In the genomic region with DNA sequence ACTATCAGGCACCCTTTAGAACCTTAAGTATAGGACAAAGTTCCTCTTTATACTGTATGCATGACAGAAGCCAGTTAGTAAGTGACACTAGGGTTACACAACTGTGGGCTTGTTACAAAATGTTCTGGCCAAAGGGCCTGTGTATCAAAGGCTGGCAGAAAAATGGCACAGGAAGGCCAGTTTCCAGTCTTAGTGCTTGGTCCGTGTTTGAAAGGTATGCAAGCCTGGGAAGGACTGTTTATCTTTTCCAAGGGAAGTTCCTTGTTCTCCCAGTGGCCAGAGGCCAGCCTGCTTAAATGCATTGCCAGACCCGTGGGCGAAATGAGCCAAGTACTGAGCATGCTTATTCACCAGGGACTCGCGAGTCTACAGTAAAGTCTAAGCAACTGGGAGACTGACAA, we compare ENCODE assay signal across 10 mouse cellular contexts. TPM values are rescaled to one million over a fixed set of nuclear protein-coding genes. Genes with fewer than 3 reads are reported as not detected.
DNase-seq lines count a peak whose midpoint lies in the region; ATAC-seq lines count a peak whose summit lies in the region.
"Had no signal": no experiment of that assay in that cellular context is flagged by ENCODE, and none has a peak within 500 bp of the region (broad histone marks: within the 10 kb centered on the region; RNA-seq: fewer than 3 reads in every experiment).

No protein-coding gene starts in this region.

- no peaks in the 10 kb centered on the region for H3K27me3 ChIP-seq in liver, embryonic 13.5 days
- H3K27me3 ChIP-seq: embryonic facial prominence, embryonic 13.5 days had no signal

- H3K27ac ChIP-seq in liver, embryonic 13.5 days, result peak overlapping the region; percentile 67
- H3K27ac ChIP-seq: embryonic facial prominence, embryonic 13.5 days had no signal

- no peaks in the 10 kb centered on the region for H3K9me3 ChIP-seq in liver, embryonic 13.5 days (replicated peaks)
- H3K9me3 ChIP-seq: embryonic facial prominence, embryonic 13.5 days had no signal

- peaks cover 21% of the 10 kb centered on the region for H3K4me1 ChIP-seq in liver, embryonic 13.5 days (replicated peaks)
- H3K4me1 ChIP-seq: embryonic facial prominence, embryonic 13.5 days had no signal

- 66% methylated on average over 5 of the region's 5 CpGs for whole genome bisulfite sequencing in liver, embryonic 13.5 days (ENCODE audit: insufficient replicate concordance)

- no peak overlapping the region for H3K4me2 ChIP-seq in liver, embryonic 13.5 days
- H3K4me2 ChIP-seq: embryonic facial prominence, embryonic 13.5 days had no signal

- ATAC-seq in liver, embryonic 13.5 days (ENCODE audit: low read depth), result peak; percentile 39; the same call in 1 of the 2 replicates

- DNase-seq in cerebellum, adult 11-12 months, result peak; percentile 66
- DNase-seq in cerebellum, postnatal 4 days (ENCODE audit: low spot score in 2 of 2), result no peak
- peak; percentile 72 for DNase-seq in 416B (ENCODE audit: low read depth)
- peak; percentile 62 to 65 for DNase-seq in cerebellum, postnatal 36 days
- peak; percentile 72 for DNase-seq in heart, postnatal 4 days
- no peak for DNase-seq in liver, embryonic 13.5 days
- peak; percentile 37 for DNase-seq in right cerebral cortex, postnatal 4 days
- no peak for DNase-seq in embryo, embryonic 10 days (ENCODE audit: low spot score)

- no peak overlapping the region for H3K9ac ChIP-seq in liver, embryonic 13.5 days
- H3K9ac ChIP-seq: embryonic facial prominence, embryonic 13.5 days had no signal

- peaks cover 65% of the 10 kb centered on the region for H3K36me3 ChIP-seq in liver, embryonic 13.5 days

- no peak overlapping the region for H3K4me3 ChIP-seq in liver, embryonic 13.5 days (replicated peaks)
- H3K4me3 ChIP-seq: embryonic facial prominence, embryonic 13.5 days had no signal

RNA-seq across cellular contexts. Expression of a gene that starts 15.0 kb away (rescaled TPM):
- 10 to 100 TPM in 1 of 2 experiments, 1 to 10 TPM in 1; 8.9 to 10.0 TPM for total RNA-seq in heart, postnatal 4 days (2021)
- polyA plus RNA-seq in liver, embryonic 13.5 days (2015; fragmentation: Nextera tagmentation; extraction: Ambion mirVana), result 16.7 and 18.4 TPM in 2 replicates

RNA-seq across cellular contexts. Expression of a gene that starts 35.6 kb away (rescaled TPM):
- not detected for total RNA-seq in heart, postnatal 4 days (2021)
- 0.17 and 0.22 TPM in 2 replicates for polyA plus RNA-seq in liver, embryonic 13.5 days (2015; fragmentation: Nextera tagmentation; extraction: Ambion mirVana)
- polyA plus RNA-seq: embryonic facial prominence, embryonic 13.5 days had no signal

RNA-seq across cellular contexts. Expression of a gene that starts 39.8 kb away (rescaled TPM):
- total RNA-seq in heart, postnatal 4 days (2021), result not detected
- polyA plus RNA-seq in liver, embryonic 13.5 days (2015; fragmentation: Nextera tagmentation; extraction: Ambion mirVana), result 0.10 TPM in 1 of 2 replicates, not detected in the other
- polyA plus RNA-seq: C2C12; embryonic facial prominence, embryonic 13.5 days had no signal

RNA-seq across cellular contexts. Expression of a gene that starts 42.3 kb away (rescaled TPM):
- total RNA-seq in heart, postnatal 4 days (2021), result 10 to 100 TPM; 43.5 to 49.1 TPM
- 86.2 and 97.4 TPM in 2 replicates for polyA plus RNA-seq in liver, embryonic 13.5 days (2015; fragmentation: Nextera tagmentation; extraction: Ambion mirVana)

Comparison
In these comparisons a context has a peak if more than half of its experiments do, and no peak if none do; other contexts are left out.
1. DNase-seq: peak in cerebellum, adult 11-12 months (single experiment), 416B (single experiment), cerebellum, postnatal 36 days (2 of 2), heart, postnatal 4 days (single experiment) and right cerebral cortex, postnatal 4 days (single experiment); none in cerebellum, postnatal 4 days (0 of 2), liver, embryonic 13.5 days (single experiment) and embryo, embryonic 10 days (single experiment).